Mouse (Mus musculus): ENCODE results near the gene Srgap1. TPM values are rescaled to one million over a fixed set of nuclear protein-coding genes. Genes with fewer than 3 reads are reported as not detected.

Srgap1 gene
- polyA plus RNA-seq, 1 experiment from 2014 or later = 18.7 TPM

GRCm38 (mm10) chr10:121971658-121972057 lies 75.5 kb downstream of the Srgap1 start:
- Histone ChIP-seq H3K9me3 (ENCODE audit: control insufficient read depth, low read length) (no peaks in the 10 kb centered on the region), H3K27me3 (ENCODE audit: control insufficient read depth, insufficient read depth, low read length) (no peaks in the 10 kb centered on the region), H3K36me3 (ENCODE audit: control insufficient read depth, insufficient read depth, low read length) (no peaks in the 10 kb centered on the region), H3K4me3 (ENCODE audit: low read length) (no peak overlapping the region), H3K4me2 (replicated peaks; ENCODE audit: low read depth, low read length) (no peak overlapping the region), H3K4me1 (ENCODE audit: control insufficient read depth, insufficient read depth, low read length) (peaks cover 4% of the 10 kb centered on the region; the same call in 1 of the 2 replicates), H3K9ac (ENCODE audit: low read depth, low read length) (no peak overlapping the region), H3K27ac (ENCODE audit: low read depth, low read length) (peak overlapping the region; percentile 32; the same call in 1 of the 2 replicates)
- no peak for ATAC-seq (ENCODE audit: low FRiP score, low TSS enrichment)
- WGBS = 60% methylated on average over 8 of the region's 8 CpGs

DNA sequence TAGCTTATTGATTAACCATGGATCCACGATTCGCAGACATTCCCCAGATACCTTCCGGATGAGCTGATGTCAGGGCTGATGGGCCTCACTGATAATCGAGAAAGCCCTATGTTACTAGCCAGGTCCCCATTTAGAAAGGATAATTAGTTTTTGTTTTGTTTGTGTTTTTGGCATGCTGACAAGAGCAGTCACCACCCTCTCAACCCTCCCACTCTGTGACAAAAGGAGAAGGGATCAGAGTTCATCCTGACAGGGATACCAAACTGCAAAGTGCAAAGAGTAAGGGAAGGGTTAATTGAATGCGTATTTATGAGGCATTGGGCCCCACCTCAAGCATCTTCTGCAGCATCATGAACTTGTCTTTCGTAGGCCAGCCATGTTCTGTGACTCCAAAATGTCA lies 76.2 kb downstream of the Srgap1 start:
- no peak for ATAC-seq (ENCODE audit: low FRiP score, low TSS enrichment)
- H3K4me1 ChIP-seq (ENCODE audit: control insufficient read depth, insufficient read depth, low read length) = peaks cover 4% of the 10 kb centered on the region; the same call in 1 of the 2 replicates
- H3K9me3 ChIP-seq (ENCODE audit: control insufficient read depth, low read length) = no peaks in the 10 kb centered on the region
- no peaks in the 10 kb centered on the region for H3K36me3 ChIP-seq (ENCODE audit: control insufficient read depth, insufficient read depth, low read length)
- no peak overlapping the region for H3K4me3 ChIP-seq (ENCODE audit: low read length)
- H3K27me3 ChIP-seq (ENCODE audit: control insufficient read depth, insufficient read depth, low read length) = no peaks in the 10 kb centered on the region
- no peak overlapping the region for H3K4me2 ChIP-seq (replicated peaks; ENCODE audit: low read depth, low read length)
- WGBS = 67% methylated on average over 6 of the region's 6 CpGs
- no peak overlapping the region for H3K9ac ChIP-seq (ENCODE audit: low read depth, low read length)
- H3K27ac ChIP-seq (ENCODE audit: low read depth, low read length) = peak overlapping the region; percentile 32; the same call in 1 of the 2 replicates

GRCm38 (mm10) chr10:121964114-121964513 lies 83.0 kb downstream of the Srgap1 start:
- Histone ChIP-seq H3K4me3 (ENCODE audit: low read length) (no peak overlapping the region), H3K4me2 (replicated peaks; ENCODE audit: low read depth, low read length) (no peak overlapping the region), H3K4me1 (ENCODE audit: control insufficient read depth, insufficient read depth, low read length) (peaks cover 13% of the 10 kb centered on the region), H3K36me3 (ENCODE audit: control insufficient read depth, insufficient read depth, low read length) (no peaks in the 10 kb centered on the region), H3K9ac (ENCODE audit: low read depth, low read length) (no peak overlapping the region), H3K27ac (ENCODE audit: low read depth, low read length) (no peak overlapping the region), H3K9me3 (ENCODE audit: control insufficient read depth, low read length) (no peaks in the 10 kb centered on the region), H3K27me3 (ENCODE audit: control insufficient read depth, insufficient read depth, low read length) (no peaks in the 10 kb centered on the region)
- no peak for ATAC-seq (ENCODE audit: low FRiP score, low TSS enrichment)
- WGBS = 82% methylated on average over 10 of the region's 10 CpGs

DNA sequence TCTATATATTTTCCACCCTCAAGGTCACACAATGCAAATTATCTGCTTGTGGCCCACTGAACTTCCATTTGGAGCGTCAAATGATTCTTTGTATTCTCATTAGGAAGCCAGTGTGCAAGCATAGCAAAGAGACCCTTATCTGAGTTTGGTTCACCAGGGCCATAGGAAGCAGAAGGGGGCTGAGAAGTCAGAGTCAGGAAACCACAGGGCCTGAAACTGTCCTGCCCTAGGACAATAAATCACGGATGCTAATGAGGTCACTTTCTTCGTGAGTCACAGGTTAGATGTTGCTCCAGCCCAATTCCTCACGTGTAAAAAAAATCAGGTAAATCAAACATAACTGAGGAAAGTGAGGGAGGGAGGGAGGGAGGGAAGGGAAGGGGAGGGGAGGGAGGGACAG lies 85.1 kb downstream of the Srgap1 start:
- WGBS = 36% methylated on average over 4 of the region's 4 CpGs
- H3K4me1 ChIP-seq (ENCODE audit: control insufficient read depth, insufficient read depth, low read length) = peaks cover 16% of the 10 kb centered on the region
- ATAC-seq (ENCODE audit: low FRiP score, low TSS enrichment) = peak; percentile 56; the same call in 1 of the 2 replicates
- H3K27ac ChIP-seq (ENCODE audit: low read depth, low read length) = peak overlapping the region; percentile 26; the same call in 1 of the 2 replicates
- no peaks in the 10 kb centered on the region for H3K36me3 ChIP-seq (ENCODE audit: control insufficient read depth, insufficient read depth, low read length)
- H3K27me3 ChIP-seq (ENCODE audit: control insufficient read depth, insufficient read depth, low read length) = no peaks in the 10 kb centered on the region
- H3K9ac ChIP-seq (ENCODE audit: low read depth, low read length) = no peak overlapping the region
- H3K4me3 ChIP-seq (ENCODE audit: low read length) = no peak overlapping the region
- no peaks in the 10 kb centered on the region for H3K9me3 ChIP-seq (ENCODE audit: control insufficient read depth, low read length)
- H3K4me2 ChIP-seq (replicated peaks; ENCODE audit: low read depth, low read length) = no peak overlapping the region

GRCm38 (mm10) chr10:121961121-121961893 lies 85.8 kb downstream of the Srgap1 start:
- WGBS = 27% methylated on average over 11 of the region's 11 CpGs
- no peak overlapping the region for H3K4me3 ChIP-seq (ENCODE audit: low read length)
- no peaks in the 10 kb centered on the region for H3K9me3 ChIP-seq (ENCODE audit: control insufficient read depth, low read length)
- H3K36me3 ChIP-seq (ENCODE audit: control insufficient read depth, insufficient read depth, low read length) = no peaks in the 10 kb centered on the region
- ATAC-seq (ENCODE audit: low FRiP score, low TSS enrichment) = no peak
- 0 out of 2 replicates have a peak overlapping the region, but pooled peaks have one; percentile 26 for H3K27ac ChIP-seq (ENCODE audit: low read depth, low read length)
- H3K27me3 ChIP-seq (ENCODE audit: control insufficient read depth, insufficient read depth, low read length) = no peaks in the 10 kb centered on the region
- H3K4me1 ChIP-seq (ENCODE audit: control insufficient read depth, insufficient read depth, low read length) = peaks cover 16% of the 10 kb centered on the region
- H3K9ac ChIP-seq (ENCODE audit: low read depth, low read length) = no peak overlapping the region
- H3K4me2 ChIP-seq (replicated peaks; ENCODE audit: low read depth, low read length) = no peak overlapping the region

DNA sequence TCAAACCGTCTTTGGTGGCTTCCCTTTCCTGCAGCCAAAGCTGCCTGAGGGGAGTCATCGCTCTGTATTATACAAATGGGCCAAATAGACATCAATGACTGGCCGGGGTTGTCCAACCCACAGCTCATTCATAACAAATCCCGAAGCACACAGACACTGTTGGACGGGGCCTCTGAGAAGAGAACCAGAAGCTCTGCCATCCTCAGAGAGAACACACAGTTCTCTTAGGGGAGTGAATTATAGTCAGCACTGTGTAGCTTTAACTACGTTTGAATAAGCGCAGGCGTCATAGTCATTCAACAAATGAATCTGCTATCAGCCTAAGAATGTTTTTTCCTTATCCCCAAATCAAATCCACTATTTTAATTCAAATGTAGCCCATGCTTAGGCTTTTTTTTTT lies 88.4 kb downstream of the Srgap1 start:
- WGBS = 87% methylated on average over 8 of the region's 8 CpGs
- Histone ChIP-seq H3K36me3 (ENCODE audit: control insufficient read depth, insufficient read depth, low read length) (no peaks in the 10 kb centered on the region), H3K27ac (ENCODE audit: low read depth, low read length) (no peak overlapping the region)

DNA sequence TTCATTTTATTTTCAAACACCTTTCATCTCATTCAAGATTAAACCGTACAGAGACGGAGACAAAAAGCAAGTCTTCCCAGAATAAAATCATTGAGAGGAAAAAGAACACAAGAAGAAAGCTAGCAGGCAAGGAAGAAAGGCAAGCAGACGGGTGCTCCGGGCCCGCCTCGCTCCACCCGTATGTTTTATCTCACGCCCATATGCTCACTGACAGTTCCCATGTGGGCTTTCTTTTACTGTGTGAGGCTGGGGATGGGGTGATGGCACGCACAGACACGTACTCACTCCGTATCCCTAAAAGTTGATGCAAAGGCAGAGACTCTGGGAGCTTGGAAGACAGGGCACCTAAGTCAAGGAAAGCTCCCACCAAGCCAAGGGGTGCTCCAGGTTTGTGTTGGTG lies 90.6 kb downstream of the Srgap1 start:
- Histone ChIP-seq H3K9ac (ENCODE audit: low read depth, low read length) (no peak overlapping the region), H3K4me3 (ENCODE audit: low read length) (no peak overlapping the region), H3K27me3 (ENCODE audit: control insufficient read depth, insufficient read depth, low read length) (no peaks in the 10 kb centered on the region), H3K4me1 (ENCODE audit: control insufficient read depth, insufficient read depth, low read length) (peaks cover 22% of the 10 kb centered on the region), H3K36me3 (ENCODE audit: control insufficient read depth, insufficient read depth, low read length) (no peaks in the 10 kb centered on the region), H3K4me2 (replicated peaks; ENCODE audit: low read depth, low read length) (no peak overlapping the region), H3K9me3 (ENCODE audit: control insufficient read depth, low read length) (no peaks in the 10 kb centered on the region), H3K27ac (ENCODE audit: low read depth, low read length) (no peak overlapping the region)
- ATAC-seq (ENCODE audit: low FRiP score, low TSS enrichment) = no peak
- WGBS = 74% methylated on average over 11 of the region's 11 CpGs

More for the DNA sequence above, 88.4 kb downstream of the Srgap1 start:
- no peaks in the 10 kb centered on the region for H3K27me3 ChIP-seq (ENCODE audit: control insufficient read depth, insufficient read depth, low read length)
- no peaks in the 10 kb centered on the region for H3K9me3 ChIP-seq (ENCODE audit: control insufficient read depth, low read length)
- no peak overlapping the region for H3K9ac ChIP-seq (ENCODE audit: low read depth, low read length)
- H3K4me2 ChIP-seq (replicated peaks; ENCODE audit: low read depth, low read length) = no peak overlapping the region
- peaks cover 27% of the 10 kb centered on the region for H3K4me1 ChIP-seq (ENCODE audit: control insufficient read depth, insufficient read depth, low read length)
- no peak overlapping the region for H3K4me3 ChIP-seq (ENCODE audit: low read length)
- ATAC-seq (ENCODE audit: low FRiP score, low TSS enrichment) = no peak

- Histone ChIP-seq H3K4me2 (replicated peaks; ENCODE audit: low read depth, low read length) (no peak overlapping the region), H3K4me1 (ENCODE audit: control insufficient read depth, insufficient read depth, low read length) (peaks cover 14% of the 10 kb centered on the region; the same call in 1 of the 2 replicates), H3K9me3 (ENCODE audit: control insufficient read depth, low read length) (no peaks in the 10 kb centered on the region), H3K4me3 (ENCODE audit: low read length) (no peak overlapping the region), H3K36me3 (ENCODE audit: control insufficient read depth, insufficient read depth, low read length) (no peaks in the 10 kb centered on the region), H3K27ac (ENCODE audit: low read depth, low read length) (no peak overlapping the region), H3K27me3 (ENCODE audit: control insufficient read depth, insufficient read depth, low read length) (no peaks in the 10 kb centered on the region), H3K9ac (ENCODE audit: low read depth, low read length) (no peak overlapping the region)
- ATAC-seq (ENCODE audit: low FRiP score, low TSS enrichment) = peak; percentile 77
- 26% methylated on average over 4 of the region's 4 CpGs for WGBS
Observed at GRCm38 (mm10) chr10:121955730-121956129, 91.4 kb downstream of the Srgap1 start.

DNA sequence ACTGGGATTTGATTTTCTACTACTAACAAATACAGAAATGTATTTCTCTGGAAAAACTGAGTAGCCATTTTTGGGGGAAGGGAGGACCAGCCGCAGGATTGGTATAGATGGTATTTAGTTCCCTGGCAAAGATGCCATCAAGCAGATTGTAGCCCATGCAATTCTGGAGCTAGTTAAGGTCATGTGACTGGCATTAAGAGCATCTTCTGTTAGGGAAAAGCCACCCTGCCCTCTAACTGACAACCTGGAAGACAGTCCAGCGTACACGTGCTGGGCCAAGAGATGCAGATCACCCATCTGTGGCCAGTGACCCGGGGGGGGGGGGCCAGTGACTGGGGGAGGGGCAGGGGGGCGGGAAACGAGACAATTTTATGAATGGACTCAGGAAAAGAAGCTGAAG lies 92.2 kb downstream of the Srgap1 start:
- H3K9me3 ChIP-seq (ENCODE audit: control insufficient read depth, low read length) = no peaks in the 10 kb centered on the region
- WGBS = 62% methylated on average over 6 of the region's 6 CpGs
- H3K4me1 ChIP-seq (ENCODE audit: control insufficient read depth, insufficient read depth, low read length) = peaks cover 14% of the 10 kb centered on the region; the same call in 1 of the 2 replicates
- H3K4me3 ChIP-seq (ENCODE audit: low read length) = no peak overlapping the region
- H3K27me3 ChIP-seq (ENCODE audit: control insufficient read depth, insufficient read depth, low read length) = no peaks in the 10 kb centered on the region
- no peak overlapping the region for H3K9ac ChIP-seq (ENCODE audit: low read depth, low read length)
- no peak overlapping the region for H3K27ac ChIP-seq (ENCODE audit: low read depth, low read length)
- H3K36me3 ChIP-seq (ENCODE audit: control insufficient read depth, insufficient read depth, low read length) = no peaks in the 10 kb centered on the region
- H3K4me2 ChIP-seq (replicated peaks; ENCODE audit: low read depth, low read length) = no peak overlapping the region
- no peak for ATAC-seq (ENCODE audit: low FRiP score, low TSS enrichment)

Data from kidney, embryonic 14.5 days (tissue).